Mouse (Mus musculus) lung, postnatal 14 days (tissue): Measurements from ENCODE around the gene Kcnma1.

Experiments used
- DNase-seq: peaks from one replicate; pipeline ENCODE4 v3.0.0; 2021

The Kcnma1 gene

DNA sequence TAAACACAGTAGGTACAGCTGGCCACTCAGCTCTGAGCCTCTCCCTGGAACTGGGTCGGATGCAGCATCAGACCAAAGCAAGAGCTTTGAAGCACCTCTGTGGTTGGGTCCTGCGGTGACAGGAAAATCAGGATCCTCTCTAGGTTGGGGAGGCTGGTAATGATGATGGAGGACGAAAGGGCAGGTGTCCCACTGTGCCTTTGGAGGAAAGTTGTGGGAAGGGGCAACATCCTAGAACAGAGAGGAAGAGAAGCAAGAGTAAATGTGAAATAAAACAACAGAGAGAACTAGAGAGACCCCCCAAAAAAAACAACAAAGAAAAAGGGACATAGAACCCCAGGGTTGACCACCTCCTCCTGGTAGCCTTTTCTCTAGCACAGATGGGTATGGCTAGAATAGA is at the start of gene Kcnma1:
Gene Kcnma1, minus strand, starts transcription at position 101 of the 400 bp plus-strand sequence.
- DNase-seq = no peak

DNA sequence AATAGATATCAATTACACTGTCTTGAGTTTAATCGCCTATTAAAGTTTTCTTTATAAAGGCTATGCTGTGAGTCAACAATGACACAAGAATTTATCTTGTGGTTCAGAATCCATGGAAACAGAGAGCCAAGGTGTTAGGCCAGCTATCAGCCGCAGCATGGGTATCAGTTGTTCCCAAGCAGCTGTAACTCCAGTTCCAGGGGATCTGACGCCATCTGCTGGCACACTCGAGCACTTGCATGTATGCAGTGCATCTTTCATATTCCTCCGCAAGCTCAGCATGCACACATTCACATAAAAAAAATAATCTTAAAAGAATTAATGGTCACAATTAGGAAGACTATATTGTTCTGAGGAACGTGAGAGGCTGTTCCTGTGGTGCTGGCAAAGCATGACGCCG is 45.5 kb upstream of the Kcnma1 start:
- DNase-seq = peak; percentile 44

DNA sequence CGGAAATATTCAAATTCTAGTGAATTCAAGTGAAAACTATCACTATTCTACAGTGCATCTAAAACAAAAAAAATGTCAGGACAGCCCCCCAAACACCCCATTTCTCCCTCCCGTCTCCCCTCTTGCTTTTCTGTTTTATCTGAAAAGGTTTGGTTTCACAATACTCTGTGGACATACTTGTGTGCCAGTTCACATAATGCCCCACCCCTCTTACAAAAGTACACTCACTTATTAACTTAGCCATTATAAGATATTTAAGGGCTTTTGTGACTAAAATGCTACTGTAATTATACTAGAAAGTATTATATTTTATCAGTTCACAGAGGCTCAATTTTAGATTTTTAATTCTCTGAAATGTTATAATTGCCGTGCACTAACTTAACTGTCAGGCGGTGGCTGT is 45.0 kb upstream of the Kcnma1 start:
- no peak for DNase-seq

DNA sequence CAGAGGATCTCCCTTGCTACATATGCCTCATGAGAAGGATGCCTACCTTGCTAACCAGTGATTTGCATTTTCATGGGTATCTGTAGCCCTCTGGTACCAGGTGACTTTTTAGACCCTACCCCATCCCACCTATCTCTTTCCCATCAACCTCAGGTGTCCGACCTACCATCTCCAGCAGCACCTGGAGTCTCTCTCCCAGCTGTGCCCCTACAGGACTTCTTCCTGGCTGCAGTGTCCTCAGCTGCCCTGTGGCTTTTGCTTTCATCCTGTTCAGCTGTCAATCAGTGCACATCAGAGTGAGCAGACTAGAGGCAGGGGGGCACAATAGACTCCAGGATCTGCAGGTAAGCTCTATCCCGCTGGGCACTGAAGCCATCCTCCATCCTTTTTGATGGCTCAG is 37.5 kb upstream of the Kcnma1 start:
- DNase-seq = no peak

DNA sequence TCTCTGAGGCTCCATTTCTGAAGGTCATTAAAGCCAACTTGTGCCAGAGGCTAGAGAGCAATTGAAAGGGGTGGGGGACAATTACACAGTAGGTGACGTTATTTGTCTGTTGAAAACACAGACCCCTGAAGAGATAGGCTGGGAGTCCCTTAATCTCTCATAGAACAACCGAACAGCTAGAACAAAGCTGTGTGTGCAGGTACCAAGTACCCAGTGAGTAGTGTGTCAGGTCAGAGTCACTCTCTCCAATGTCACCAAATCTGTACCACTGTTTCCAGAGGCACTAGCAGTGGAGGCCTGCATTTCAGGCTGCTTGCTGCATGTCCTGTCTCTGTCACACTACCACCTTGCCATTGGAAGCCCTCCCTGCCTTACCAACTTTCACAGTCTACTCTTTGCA is 22.3 kb upstream of the Kcnma1 start:
- DNase-seq = no peak

DNA sequence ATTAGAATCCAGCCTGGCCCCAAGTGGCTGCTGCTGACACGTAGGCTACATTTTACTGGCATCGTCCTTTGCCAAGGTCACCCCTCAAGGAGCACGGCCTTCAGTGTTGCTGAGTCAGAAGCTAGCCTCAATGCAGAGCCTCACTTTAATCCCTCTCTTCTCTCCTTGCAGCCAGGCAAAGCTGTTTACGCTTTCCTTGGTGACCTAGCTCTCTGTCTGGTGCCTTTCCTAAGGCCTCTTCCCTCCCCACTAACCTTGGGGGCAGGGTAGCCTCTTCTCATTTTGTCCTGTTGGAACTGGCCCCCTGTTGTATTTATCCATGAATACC is 21.9 kb upstream of the Kcnma1 start:
- no peak for DNase-seq

DNA sequence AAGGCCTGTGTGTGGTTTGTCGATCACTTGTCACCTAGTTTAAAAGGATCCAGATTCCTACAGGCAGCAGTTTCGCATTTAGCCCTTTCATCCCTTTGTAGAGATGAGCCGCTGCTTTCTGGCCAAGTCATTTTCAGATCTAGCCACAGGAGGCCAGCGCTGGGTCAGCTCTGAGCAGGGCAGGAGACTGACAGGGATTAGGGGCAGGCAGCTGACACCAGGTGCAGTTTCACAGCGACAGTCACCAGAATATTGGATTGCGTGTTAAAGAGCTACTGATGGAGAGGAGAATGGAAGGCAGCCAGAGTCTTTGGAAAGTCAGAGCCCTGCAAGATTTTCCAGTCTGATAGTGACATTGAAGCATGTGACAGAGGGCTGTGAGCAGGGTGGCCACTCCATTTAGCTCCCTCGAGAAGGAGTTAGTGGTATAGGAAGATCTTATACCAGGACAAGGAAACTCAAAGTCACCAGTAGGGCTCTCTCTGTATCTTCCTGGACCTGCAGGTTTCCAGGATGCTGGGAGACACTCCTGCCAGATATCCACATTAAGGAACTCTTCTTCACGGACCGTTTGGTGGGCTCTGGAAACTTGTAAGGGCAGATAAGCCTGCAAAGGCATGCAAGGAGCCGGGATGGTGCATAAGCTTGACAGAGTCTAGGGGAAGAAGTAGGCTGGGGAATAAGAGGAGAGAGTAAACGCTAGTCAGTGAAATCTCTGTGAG is 21.4 kb upstream of the Kcnma1 start:
- no peak for DNase-seq

DNA sequence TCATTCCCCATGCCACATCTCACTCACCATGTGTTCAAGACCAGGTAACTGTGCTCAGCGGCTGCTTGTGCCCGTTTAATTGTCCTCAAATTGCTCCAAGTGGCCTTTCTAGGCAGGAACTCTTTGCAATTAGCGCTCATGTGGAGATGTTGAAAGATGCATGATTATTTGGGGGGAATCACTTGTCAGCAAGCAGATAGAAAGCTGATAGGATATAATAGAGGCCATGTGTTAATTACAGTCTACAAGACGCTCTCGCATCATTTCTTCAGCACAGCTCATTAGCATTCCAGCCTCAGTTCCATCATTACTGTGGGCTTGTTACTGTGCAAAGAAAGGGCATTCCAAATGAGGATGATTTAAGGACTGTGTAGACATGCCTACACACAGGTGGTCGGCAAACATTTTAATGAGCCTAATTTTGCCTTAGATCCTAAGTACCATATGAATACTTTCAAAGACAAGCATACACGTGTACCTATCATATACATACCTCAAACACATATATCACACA is 18.6 kb upstream of the Kcnma1 start:
- no peak for DNase-seq

DNA sequence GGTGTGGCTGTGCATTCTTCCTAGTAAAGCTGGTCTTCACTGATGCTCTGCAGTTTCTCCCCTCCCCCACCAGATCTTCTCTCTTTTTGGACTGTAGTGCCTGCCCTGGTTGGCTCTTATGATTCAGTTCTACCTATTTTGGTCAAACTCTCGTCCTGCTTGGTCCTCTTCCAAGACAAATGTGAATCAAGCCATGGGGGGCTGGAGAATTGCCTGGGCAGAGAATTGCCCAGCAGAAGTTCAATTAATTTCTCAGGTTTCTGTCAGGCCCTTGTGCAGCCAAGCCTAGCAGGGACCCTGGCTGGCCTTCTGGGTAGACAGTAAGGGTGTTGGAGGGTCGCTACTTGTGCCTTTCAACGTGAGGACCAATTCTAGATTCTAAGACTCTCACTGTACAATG is 17.9 kb upstream of the Kcnma1 start:
- no peak for DNase-seq

DNA sequence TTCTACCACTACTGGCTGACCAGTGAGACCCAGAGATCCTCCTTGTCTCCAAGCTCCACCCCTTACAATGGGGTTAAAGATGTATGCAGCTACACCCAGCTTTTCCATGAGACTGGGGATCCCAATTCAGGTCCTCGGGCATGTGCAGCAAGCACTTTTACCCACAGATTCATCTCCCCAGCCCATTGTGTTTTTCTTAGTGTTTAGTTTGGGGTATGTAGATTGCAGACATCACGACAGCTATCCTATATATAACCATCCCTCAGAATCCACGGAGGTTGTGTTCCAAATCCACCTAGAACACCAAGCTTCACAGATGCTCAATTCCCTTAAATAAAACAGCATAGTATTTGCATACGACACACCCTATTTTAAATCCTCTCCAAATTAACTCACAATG is 6.4 kb upstream of the Kcnma1 start:
- no peak for DNase-seq

DNA sequence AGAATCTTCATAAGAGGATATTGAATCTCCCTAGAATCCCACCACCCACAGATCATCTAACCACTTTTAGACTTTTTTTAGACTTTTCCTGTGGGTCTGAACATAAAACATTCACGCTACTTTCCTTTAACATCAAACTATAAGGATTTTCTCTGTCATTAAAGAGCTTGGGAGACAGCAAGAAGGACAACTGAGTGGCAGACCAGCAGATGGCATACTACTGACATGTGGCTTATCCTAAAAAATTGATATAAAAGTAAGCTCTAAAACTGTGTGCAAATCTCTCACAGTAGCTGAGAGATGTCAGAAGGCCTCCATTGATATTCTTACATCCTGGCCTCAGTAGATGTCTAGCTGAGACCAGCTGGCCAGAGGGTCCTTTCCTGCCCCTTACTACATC is 4.3 kb downstream of the Kcnma1 start:
- no peak for DNase-seq

DNA sequence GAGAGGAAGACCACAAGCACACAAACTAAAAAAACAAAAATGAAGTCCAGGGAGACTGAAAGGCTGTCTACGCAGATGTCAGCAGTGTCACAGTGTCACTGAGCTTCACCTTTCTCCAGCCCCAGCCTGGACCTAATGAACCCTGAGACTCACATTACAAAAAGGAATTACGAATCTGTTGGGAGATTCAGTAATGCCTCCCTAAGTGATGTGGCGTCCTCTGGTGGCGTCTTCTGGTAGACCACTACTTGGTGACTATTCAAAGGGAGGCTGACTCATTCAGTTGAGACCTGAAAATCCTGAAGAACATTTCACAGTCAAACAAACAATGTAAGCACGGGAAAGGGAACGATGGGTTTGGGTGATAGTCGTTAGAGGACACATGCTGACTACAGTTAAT is 6.0 kb downstream of the Kcnma1 start:
- peak; percentile 83 for DNase-seq

DNA sequence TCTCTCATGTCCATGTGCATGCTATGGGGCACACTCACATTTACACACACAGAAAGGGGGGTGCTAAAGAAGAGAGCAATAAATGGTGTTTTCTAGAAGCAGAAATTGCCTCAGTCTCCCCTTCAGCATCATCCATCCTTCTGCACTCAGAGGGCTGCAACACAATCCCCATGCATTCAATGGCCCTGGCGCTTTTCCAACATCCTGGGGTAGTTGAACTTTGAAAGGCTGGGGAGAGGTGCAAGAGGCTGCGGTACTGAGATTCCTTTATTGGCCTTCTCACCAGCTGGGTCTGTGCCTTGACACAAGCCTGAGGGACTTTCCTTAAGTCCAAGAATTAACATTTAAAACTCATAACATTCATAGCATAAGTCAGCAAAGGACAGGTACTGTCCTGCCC is 8.0 kb downstream of the Kcnma1 start:
- no peak for DNase-seq

DNA sequence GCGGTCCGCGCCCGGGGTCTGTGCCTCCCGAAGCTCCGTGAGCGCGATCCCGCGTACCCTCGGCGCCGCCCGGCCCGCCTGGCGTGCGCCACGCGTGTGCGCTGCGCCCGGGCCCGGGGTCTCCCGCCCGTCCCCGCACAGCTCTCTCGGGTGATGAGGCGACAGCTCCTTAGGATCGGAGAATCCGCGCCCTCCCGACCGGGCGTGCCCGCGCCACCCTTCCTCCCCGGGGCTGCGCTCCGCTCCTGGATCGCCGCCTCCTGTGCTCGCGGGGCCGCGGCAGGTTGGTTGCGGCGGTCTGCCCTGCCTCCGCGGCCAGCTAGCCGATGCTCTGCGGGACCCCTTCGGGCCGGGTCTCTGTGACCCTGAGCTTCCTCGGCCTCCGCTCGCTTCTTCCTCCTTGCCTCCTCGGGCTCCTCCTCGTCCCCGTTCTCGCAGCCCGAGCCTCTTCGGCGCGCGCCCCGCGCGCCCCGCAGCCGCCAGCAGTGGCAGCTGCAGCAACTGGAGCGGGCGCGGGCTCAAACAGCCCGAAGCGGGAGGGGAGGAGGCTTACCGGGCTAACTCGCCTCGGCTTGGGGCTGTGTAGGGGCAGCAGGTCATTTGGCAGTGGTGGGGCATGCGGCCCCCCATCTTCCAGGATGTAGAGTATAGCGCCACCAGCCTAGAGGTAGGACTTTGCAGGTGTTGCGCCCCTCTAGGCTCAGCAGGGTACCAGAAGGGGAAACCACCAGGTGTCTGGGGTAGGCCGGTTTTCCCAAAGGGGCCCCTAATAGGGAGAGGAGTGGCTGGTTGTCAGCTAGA is 9.6 kb downstream of the Kcnma1 start:
- no peak for DNase-seq

DNA sequence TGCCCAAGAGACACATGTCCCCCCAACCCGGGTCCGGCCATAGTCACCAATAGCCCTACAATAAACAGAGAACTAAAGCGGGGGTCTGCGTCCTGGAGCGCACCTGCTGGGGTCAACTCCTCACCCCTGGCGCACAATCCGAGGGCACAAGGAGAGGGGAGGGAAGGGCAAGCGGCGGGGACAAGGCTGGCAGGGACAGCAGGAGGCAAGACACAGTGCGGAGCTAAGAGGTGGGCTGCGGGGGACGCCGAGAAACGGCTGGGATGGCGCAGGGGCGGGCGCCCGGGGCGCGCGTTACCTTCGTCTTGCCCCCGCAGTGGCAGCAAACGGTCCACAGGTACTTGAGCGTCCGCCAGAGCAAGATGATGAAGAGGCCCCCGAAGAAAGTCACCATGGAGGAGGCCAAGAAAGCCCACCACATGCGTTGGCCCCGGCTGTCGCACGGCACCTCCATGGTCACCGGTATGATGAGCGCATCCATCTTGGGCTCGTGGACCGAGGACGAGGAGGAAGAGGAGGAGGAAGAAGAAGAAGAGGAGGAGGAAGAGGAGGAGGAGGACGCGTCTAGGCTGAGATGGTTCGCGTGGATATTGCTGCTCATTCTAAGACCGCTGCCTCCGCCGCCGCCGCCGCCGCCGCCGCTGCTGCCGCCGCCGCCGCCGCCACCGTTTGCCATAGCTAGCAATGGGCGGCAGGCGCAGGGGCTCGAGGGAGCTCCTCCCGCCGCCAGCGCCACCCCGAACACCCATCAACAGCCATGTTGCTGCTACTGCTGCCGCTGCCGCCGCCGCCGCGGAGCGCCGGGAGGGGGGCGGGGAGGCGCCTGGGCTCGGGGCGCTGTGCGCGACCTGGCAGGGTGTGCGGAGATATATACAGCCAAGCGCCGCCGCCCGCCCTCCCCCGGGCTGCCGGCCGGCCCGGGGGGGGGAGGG is 10.6 kb downstream of the Kcnma1 start:
- DNase-seq = peak; percentile 26

DNA sequence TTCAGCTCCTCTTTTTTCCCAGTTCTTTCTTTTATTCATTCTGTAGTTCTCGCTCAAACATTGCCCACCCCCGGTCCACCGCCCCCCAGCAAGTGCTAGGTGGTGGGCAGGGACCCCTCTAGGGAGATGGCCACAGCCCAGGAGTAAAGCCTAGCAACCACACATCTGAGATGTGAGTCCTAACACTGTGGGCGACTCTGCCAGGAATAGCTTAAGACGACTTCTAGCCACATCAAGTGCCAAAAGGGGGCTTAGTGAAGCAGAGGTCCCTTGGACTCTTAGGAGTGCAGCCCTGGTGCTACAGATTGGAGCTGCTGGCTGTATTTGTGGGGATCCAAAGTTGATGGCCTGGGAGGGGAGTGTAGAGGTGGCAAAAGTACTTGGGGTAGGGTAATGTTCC is 11.6 kb downstream of the Kcnma1 start:
- no peak for DNase-seq

DNA sequence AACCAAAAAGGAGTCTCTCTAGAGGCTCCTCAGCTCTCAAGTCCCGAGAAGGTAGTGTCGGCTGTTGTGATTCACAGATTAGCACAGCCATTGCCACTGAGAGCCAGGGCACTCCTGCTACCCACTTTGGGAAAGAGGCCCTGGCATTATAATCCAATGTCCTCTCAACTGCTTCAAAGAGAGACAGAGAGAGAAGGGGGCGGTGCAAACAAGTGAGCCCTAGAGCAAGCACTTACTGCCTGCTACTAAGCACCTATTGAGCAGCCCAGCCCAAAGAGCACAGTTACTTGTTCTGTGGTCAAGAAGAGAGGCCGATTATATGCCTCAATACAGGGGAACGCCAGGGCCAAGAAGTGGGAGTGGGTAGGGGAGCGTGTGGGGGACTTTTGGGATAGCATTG is 16.4 kb downstream of the Kcnma1 start:
- DNase-seq = peak; percentile 9

DNA sequence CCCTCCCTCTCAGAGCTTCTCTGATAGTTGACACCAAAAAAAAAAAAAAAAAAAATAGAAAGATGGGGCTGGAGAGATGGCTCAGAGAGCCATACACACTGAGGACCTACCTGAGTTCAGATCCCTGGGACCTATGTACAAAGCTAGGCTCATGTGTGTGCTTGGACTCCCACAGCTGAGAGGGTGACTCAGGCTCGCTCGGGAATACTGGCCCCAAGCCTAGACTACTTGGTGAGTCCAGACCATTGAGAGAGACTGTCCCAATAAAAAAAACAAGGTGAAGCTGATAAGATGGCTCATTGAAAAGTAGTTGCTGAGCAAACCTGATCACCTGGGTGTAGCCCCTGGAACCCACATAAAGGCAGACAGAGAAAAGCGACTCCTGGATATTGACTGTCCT is 18.5 kb downstream of the Kcnma1 start:
- DNase-seq = no peak

DNA sequence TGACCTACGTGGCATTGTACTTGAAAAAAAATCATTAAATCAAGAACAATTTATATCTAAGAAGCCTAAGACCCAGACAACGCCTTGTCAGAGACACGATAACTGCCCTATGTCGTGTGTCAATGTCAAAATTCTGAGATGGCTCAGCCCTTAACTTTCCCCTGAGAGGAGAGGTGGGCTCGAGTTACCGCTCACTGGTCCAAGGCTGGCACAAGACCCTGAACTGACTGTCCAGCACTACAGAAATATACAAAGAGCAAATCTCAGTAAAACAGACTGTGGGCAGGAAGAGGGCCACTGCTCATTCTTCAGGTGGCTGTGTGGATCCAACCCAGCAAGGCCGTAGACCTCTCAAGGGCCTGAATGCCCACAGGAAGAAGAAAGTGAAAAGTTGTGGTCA is 23.4 kb downstream of the Kcnma1 start:
- no peak for DNase-seq

DNA sequence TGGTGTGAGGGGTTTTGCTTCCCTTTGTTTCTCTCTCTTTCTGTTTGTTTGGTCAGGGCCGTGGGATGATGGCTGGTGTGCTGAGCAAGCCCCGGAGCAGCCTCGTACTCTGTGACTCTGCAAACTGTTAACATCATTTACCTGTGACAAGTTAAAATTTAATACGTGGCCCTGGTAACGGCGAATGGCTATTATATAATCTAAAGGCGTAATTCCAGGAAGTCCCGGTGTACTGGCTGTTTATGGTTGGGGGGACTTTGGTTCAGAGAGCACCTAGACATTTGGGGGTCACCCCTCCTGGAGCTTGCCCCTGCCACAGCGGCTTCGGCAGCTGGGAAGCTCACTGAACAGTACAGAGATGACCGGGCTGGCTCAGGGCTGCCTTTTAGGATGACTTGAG is 24.6 kb downstream of the Kcnma1 start:
- no peak for DNase-seq

DNA sequence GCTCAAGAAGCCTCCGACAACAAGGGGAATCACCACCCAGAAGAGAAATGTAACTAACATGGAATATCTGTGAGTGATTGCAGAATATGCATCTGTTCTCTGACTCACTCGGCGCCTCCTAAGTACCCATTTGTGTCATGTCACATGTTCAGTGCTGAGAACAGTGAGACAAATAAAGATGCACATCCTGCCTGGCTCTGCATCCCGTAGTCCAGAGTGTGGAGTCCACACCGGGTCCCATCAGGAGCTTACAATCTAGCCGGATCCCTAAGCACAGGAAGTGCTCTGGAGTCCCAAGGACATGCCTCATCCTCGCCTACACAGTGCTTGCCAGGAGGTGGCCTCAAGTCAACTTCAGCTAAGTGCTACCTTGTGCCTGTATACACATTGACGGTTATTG is 32.1 kb downstream of the Kcnma1 start:
- DNase-seq = no peak

DNA sequence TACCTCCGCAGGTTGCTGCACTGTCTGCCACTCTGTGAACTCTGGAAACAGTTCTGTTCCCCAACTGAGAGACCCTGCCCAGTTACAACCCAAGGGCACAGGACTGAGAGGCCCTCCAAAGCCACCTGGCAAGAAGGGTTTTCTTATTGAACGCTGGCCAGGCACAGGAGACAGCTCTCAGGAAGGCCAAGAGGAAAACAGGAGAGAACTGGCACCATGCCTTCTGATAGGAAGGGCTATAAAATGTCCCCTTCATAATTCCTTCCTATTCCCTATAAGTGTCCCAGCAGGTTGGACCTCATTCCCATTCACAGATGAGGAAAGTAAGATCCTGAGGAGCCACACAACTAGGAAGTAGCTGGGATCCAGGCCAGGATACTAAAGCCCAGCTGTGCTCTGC is 39.6 kb downstream of the Kcnma1 start:
- no peak for DNase-seq

DNA sequence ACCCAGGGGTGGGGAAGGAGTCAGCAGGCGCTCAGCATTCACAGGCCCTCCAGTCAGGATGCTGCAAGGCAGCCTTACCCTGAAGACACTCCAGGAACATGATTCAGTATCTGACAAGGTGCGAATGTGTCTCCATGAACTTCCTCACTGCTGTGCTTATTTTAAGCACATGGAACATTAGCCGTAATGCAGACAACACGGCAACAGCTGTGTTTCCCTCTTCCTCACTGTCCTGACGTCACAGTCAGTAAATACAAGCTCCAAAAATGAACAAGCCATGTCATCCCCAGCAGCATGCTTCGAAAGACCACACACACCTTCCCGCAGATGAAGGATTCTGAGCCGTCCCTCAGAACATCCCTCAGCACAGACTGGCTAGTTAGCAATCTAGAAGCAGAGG is 47.8 kb downstream of the Kcnma1 start:
- DNase-seq = no peak

DNA sequence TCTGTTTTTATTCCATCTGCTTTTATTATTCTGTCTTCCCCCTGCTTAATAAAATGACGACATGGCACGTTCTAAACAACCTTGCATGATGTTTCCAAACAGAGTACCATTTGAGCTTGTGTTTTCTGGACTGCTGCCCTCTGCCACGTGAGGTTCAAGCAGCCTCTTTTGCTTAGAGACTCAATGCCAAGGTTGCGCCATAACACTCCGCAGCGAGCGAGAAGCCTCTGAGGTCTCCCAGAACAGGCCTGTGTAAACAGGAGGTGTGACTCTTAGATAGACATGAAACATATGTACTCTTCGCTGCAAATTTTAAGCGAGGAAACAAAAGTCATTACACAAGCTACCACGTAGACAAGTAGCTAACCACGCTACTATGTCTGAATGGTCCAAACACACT is 55.2 kb downstream of the Kcnma1 start:
- DNase-seq = peak; percentile 76
